Mouse (Mus musculus): ENCODE data around the gene Smurf1.

The Smurf1 gene

GRCm38 (mm10) chr5:144860913-144861312, 104.7 kb downstream of the Smurf1 start:
- no peak for DNase-seq

- DNase-seq, result no peak
Observed at GRCm38 (mm10) chr5:144859284-144859683, 106.4 kb downstream of the Smurf1 start.

DNA sequence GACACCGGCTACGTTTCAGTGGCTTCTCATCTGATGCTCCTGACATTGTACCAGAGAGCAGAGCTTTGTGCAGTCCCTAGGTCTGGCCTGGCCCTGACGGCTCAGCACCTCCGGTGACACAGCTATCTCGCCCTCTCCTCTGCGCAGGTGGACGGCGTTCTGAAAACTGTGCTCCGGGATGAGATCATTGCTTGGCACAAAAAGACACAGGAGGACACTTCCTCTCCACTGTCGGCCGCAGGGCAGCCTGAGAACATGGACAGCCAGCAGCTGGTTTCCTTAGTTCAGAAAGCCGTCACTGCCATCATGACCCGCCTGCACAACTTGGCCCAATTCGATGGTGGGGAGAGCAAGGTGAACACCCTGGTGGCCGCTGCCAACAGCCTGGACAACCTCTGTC, 107.1 kb downstream of the Smurf1 start:
- DNase-seq, result no peak

- no peak for DNase-seq
Observed at GRCm38 (mm10) chr5:144855936-144856335, 109.7 kb downstream of the Smurf1 start.

GRCm38 (mm10) chr5:144853931-144854330, 111.7 kb downstream of the Smurf1 start:
- no peak for DNase-seq

- DNase-seq, result no peak
Observed at GRCm38 (mm10) chr5:144851820-144852219, 113.8 kb downstream of the Smurf1 start.

DNA sequence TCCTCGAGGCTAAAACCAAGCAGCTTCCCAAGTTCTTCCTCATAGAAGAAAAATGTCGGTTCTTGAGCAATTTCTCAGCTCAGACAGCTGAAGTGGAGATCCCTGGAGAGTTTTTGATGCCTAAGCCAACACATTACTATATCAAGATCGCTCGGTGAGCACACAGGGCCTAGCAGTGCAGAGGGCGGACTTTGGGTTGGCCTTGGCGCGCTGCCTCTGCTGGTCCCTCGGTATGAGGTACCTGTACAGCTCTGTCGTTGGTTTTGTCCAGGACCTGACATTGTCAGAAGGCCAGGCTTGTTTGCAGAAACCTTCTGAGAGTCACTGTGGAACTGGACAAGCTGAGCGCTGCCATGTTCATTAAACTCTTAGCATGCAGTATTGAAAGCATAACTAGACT, 115.7 kb downstream of the Smurf1 start:
- DNase-seq, result no peak

DNA sequence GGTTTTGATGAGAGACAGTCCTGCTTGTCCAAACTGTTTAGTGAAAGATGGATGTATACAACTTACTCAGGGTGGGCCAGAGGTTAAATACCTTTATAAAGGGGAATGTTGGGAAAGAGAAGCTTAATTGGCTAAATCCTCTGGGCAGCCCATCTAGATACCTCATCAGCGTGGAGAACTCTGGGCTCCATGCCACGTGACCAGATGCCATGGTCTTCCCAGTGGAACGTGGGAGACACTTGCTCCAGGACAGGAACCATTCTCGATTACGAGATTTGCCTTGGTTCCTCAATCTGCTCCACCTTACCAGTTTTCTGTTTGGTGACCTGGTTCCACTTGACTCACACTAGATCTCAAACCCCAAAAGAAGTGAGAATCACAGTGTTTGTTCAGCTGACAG, 116.9 kb downstream of the Smurf1 start:
- DNase-seq, result no peak

DNA sequence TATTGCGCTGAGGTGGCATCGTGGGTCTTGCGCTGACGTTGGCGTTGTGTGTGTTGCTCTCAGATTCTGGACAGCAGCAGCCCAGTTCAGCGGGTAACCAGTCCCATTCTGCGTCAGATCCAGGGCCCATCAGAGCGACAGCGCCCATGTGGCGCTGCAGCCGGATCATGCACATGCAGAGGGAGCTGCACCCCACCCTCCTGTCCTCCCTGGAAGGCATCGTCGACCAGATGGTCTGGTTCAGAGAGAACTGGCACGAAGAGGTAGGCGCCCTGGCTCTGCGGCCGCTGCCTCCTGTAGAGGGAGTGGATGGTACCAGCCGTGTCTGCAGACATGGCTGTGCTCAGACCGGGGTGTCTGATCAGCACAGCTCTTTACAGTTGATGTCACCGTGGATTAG, 120.3 kb downstream of the Smurf1 start:
- DNase-seq, result no peak

DNA sequence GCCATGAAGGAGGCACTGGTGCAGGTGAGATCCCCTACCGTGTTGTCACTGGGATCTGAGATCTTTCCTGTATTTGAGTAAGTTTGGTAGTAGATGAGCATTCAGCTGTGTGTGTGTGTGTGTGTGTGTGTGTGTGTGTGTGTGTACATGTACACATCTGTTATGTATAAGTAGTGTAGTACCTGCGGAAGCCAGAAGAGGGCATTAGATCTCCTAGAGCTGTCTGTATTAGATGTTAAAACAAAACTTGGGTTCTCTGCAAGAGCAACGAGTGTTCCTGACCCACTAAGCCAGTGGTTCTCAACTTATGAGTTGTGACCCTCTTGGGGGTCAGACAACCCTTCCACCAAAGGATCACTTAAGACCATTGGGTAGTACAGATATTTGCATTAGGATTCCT, 129.5 kb downstream of the Smurf1 start:
- DNase-seq, result no peak

DNA sequence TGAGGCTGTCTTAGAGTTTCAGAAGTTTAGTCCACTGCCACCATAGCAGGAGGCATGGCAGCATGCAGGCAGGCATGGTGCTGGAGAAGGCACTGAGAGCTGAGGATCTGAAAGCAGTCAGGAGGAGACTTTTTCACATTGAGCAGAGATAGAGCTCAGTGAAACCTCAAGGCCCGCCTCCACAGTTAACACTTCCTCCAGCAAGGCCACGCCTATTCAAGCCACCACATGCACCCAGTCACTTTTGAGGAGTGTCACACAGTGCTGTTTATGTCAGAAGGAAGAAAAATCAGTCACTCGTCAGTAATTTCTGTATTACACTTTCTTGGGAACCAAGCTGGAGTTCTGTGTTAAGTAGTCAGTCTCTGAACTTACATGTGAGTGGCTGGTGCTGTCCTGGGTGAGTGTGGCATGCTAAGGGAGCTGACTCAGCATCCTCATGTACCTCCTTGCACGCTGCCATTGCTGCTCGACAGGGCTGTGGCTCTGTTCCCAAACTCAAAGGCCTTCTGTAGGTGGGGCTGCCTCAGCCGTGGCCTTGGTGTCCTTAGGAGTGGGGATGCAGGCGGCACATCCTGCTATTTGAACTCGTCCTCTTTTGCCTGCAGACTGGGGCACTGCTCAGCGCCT, 133.7 kb downstream of the Smurf1 start:
- peak; percentile 22 for DNase-seq

DNA sequence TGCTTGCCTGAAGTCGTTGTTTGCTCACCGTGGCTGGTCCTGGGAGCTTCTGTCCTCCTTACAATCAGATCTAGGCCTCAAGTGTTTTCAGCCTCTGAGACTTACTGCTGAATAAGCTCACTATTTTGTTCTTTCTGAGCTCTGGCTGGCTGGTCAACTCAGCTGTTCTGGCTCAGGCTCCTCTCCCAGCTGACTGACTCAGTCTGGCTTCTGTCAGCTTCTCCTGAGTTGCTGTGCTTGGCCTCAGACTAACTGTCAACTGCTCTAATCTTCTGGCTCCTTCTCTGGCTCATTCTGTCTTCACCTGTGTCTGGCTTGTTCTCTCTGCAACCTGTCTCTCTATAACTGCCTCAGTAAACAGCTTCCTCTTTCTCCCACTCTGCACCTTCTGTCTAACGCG, 136.0 kb downstream of the Smurf1 start:
- DNase-seq, result no peak

DNA sequence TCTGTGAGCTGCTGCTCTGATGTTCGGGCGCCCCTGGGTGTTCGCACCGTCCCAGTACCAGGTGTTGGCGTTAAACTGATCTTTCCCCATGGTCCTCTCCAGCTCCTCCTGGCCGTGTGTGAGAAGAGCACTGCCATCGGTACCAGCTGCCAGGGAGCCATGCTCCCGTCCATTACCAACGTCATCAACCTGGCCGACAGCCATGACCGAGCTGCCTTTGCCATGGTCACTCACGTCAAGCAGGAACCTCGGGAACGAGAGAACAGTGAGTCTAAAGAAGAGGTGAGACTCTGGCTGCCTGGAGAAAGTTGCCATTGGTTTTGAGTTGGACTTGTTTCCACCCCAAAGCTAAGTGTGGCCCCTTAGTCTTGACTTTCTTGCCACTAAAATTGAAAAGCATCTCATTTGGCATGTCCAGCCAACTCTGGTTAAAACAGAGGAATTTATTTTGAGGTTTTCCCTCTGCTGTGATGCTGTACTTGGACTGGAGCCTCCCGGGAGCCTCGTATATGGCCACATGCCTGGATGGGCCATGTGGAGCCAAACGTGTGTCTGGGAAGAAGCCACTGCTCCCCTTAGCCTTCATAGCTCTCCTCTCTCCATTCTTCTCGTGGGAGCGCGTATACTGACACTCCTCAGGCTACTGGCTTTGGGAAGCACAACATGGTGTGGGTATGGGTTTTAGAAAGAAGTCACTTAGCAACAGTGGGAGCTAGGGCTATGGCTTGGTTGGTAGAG, 137.1 kb downstream of the Smurf1 start:
- no peak for DNase-seq

All from right cerebral cortex, adult 18-20 months (tissue).